Mouse (Mus musculus): ENCODE measurements around the gene Smpx.

GRCm38 (mm10) chrX:157707236-157707635 lies 8.5 kb downstream of the Smpx start:
- TF ChIP-seq CTCF (IDR thresholded peaks at IDR 0.05; ENCODE audit: borderline replicate concordance, extremely low read depth, insufficient read depth, insufficient read length) (no peak), POLR2A (IDR thresholded peaks at IDR 0.05; ENCODE audit: borderline replicate concordance, extremely low read depth, insufficient read depth, insufficient read length, poor library complexity, severe bottlenecking) (no peak)
